ENCODE assay signal across 22 mouse cellular contexts in the genomic region with DNA sequence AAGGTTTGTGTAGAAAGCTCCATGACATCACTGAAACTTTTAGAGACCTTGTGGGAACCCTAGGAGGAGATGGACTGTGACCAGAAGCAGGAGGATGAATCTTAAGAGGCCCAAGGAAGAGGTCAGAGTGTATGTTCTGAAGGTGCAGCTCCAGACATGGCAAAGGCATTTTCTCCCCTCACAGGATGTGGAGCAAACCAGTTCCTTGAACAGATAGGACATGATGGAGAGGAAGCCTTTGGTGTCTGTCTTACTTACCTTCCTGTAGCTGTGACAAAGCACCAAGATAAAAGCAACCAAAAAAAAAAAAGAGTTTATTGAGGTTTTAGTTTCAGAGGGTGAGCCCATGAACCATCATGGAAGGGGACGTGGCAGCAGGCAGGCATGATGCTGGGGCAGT.
"Had no signal": no experiment of that assay in that cellular context is flagged by ENCODE, and none has a peak within 500 bp of the region (broad histone marks: within the 10 kb centered on the region; RNA-seq: fewer than 3 reads in every experiment).

No protein-coding gene starts in this region.

- H3K36me3 ChIP-seq: limb, embryonic 12.5 days; limb, embryonic 15.5 days; liver, embryonic 12.5 days; liver, embryonic 15.5 days; lung, embryonic 15.5 days; midbrain, embryonic 10.5 days; midbrain, embryonic 13.5 days; neural tube, embryonic 12.5 days; neural tube, embryonic 15.5 days; stomach, embryonic 15.5 days had no signal

- H3K4me1 ChIP-seq: limb, embryonic 12.5 days; limb, embryonic 15.5 days; liver, embryonic 12.5 days; lung, embryonic 15.5 days; midbrain, embryonic 13.5 days; neural tube, embryonic 12.5 days; neural tube, embryonic 15.5 days; stomach, embryonic 15.5 days had no signal

- ATAC-seq: liver, embryonic 12.5 days; midbrain, embryonic 13.5 days had no signal

- H3K9ac ChIP-seq: limb, embryonic 12.5 days; limb, embryonic 15.5 days; liver, embryonic 12.5 days; liver, embryonic 15.5 days; lung, embryonic 15.5 days; midbrain, embryonic 13.5 days; neural tube, embryonic 12.5 days; neural tube, embryonic 15.5 days; stomach, embryonic 15.5 days had no signal

- H3K9me3 ChIP-seq: limb, embryonic 12.5 days; limb, embryonic 15.5 days; liver, embryonic 12.5 days; liver, embryonic 15.5 days; lung, embryonic 15.5 days; megakaryocyte, embryonic 14.5 days; midbrain, embryonic 10.5 days; midbrain, embryonic 13.5 days; neural tube, embryonic 12.5 days; neural tube, embryonic 15.5 days; stomach, embryonic 15.5 days had no signal

- H3K27me3 ChIP-seq: limb, embryonic 12.5 days; limb, embryonic 15.5 days; liver, embryonic 12.5 days; liver, embryonic 15.5 days; lung, embryonic 15.5 days; midbrain, embryonic 13.5 days; stomach, embryonic 15.5 days had no signal

- DNase-seq: kidney, adult 8-10 months; kidney, postnatal 14 days; kidney, postnatal 4 days; left cerebral cortex, postnatal 4 days; lung, adult 18-20 months; lung, postnatal 10 days; lung, postnatal 36 days; right cerebral cortex, adult 18-20 months; right cerebral cortex, postnatal 25 days; spleen, adult 18-20 months; thymus, postnatal 14 days had no signal

- H3K4me3 ChIP-seq: limb, embryonic 12.5 days; limb, embryonic 15.5 days; liver, embryonic 12.5 days; liver, embryonic 15.5 days; lung, embryonic 15.5 days; megakaryocyte, embryonic 14.5 days; midbrain, embryonic 10.5 days; midbrain, embryonic 13.5 days; neural tube, embryonic 12.5 days; neural tube, embryonic 15.5 days; stomach, embryonic 15.5 days had no signal

- H3K4me2 ChIP-seq: limb, embryonic 12.5 days; limb, embryonic 15.5 days; liver, embryonic 12.5 days; liver, embryonic 15.5 days; lung, embryonic 15.5 days; midbrain, embryonic 13.5 days; neural tube, embryonic 12.5 days; neural tube, embryonic 15.5 days; stomach, embryonic 15.5 days had no signal

- H3K27ac ChIP-seq: limb, embryonic 12.5 days; limb, embryonic 15.5 days; liver, embryonic 12.5 days; liver, embryonic 15.5 days; lung, embryonic 15.5 days; midbrain, embryonic 10.5 days; midbrain, embryonic 13.5 days; neural tube, embryonic 12.5 days; neural tube, embryonic 15.5 days; stomach, embryonic 15.5 days had no signal
